Mouse (Mus musculus) frontal cortex, adult 2 months (tissue): ENCODE measurements around the gene Crtc1. TPM values are rescaled to one million over a fixed set of nuclear protein-coding genes. Genes with fewer than 3 reads are reported as not detected.

Experiments used
- DNase-seq, 2 experiments: peaks; one replicate each; pipeline ENCODE4 v3.0.0; 2022; ENCODE audit warnings: low spot score in 1 of 2; ENCODE audit errors: extremely low spot score in 1 of 2
- polyA plus RNA-seq: library from polyadenylated mRNA; depleted of rRNA; stranded (reverse); fragments of >200 nt; gene quantifications from 2 replicates; pipeline ENCODE4 v1.2.3, GENCODE M21; 2012; rRNA removed

The Crtc1 gene
- 103 and 110 TPM in 2 replicates for polyA plus RNA-seq

DNA sequence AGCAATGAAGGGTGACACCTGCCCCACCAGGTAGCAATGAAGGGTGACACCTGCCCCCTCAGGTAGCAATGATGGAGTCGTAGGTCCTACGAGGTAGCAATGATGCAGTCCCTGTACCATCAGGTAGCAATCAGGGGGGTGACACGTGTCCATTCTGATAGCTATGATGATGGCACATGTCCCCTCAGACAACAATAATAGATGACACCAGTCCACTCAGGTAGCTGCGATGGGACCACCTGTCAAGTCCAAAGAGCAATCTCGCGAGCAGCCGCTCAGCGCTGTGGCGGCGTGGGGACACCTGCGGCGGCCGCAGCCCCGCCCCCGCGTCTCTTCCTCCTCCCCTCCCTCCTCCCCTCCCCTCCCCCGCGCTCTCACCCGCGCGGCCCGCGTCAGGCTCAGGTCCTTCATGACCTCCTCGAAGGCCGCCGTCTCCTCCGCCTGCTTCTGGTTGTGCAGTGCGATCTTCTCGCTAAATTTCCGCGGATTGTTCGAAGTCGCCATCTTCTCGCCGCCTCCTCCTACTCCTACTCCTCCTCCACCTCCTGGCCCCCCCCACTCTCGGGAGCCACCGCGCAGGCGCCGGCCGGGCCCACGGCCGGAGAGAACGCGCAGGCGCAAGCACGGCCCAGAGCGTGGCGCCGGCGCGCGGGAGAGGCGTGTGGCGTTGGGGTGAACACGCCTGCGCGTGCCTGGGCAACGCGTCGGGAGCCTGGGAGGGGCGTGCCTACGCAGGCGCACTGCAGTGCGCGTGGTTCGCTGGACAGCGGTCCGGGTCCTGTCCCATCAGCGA, at the start of gene Crtc1:
TSS of gene Crtc1 (minus strand) at position 525 of the 793 bp plus-strand sequence.
- peak; percentile 88 to 96 for DNase-seq

DNA sequence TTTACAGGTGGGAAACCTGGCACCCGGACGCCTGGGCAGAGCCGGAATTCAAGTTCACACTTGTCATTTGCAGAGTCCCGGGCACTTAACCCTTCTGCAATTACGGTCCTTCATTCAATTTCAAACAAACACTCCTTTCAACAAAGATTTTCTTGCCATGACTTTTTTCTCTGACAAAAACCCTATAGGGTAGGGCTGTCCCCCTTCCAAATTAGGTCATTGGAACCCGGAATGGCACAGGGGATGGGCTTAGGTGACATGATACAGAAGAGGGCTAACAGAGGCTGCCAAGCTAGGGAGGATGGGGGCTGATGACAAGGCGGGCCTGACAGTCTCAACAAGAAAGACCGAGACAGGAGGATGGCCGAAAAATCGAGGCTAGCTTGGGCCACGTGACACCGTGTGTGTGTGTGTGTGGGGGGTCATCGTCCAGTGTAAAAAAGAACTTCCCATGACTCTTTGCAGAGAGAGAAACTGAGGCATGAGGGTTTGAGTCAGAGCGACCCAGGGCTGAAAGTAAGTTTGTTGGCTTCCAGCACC, 49.6 kb upstream of the Crtc1 start:
- no peak for DNase-seq

DNA sequence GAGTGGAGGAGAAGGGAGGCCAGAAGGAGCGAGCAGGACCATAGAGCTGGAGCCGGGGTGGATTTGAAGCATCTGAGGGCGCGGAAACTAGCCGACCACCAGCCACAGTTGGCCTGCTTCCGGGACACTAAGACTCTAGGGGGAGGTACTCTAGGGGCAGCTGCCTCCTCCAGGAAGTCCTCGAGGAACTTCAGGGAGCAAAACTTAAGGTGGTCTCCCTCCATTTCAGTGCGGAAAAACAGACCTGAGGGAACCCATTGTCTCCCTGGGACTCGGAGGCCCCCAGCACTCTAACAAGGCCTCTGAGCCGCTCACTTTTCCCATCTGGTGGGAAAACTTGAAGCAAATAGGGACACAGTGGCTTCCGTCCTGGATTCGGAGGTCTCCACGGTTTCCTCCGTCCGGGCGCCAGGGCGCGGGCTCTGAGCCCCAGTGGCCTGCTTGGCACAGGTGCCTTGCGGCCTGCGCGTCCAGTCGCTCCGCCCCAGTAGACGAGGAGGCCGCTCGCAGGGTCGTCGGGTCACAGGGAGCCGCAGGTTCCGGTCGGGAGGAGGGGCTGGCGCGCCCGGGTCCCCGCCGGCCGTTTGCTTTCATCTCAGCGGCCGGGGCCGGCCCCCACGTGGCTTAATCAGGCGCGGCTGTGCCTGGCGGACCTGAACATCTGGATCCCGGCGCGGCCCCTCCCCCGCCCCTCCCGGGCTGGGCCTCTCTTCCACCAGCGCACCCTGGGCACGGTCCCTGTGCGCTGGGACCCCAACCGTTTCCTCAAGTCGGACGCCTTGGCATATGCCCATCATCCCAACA, 48.8 kb upstream of the Crtc1 start:
- no peak for DNase-seq

DNA sequence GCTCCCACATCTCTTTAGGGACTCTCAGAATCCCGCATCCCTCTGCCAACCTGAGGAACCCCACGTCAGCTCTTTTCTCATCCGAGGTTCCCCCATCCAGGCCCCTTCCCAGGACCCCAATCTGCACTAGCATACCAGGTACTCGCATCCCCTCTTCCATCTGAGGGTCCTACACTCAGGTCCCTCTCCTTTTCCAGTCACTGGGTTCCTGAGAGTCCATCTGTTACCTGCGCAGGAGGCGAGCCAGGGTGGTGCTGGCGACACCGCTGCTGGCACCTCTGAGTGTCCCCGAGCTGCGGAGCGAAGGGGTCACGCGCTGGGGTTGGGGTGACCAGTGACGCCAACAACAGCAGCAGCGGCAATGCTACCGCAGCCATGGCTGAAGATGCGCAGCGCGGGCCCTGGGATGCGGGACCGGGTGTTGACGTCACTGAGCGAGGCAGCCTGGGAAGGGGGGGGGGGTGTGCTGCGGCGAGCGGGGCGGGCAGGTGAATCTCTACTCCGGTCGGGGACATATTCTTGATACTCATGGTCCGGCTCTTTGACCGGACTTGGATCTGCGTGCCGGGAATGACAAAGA, 47.7 kb upstream of the Crtc1 start, which contains the start of gene Tmem59l:
TSS of gene Tmem59l (minus strand) at position 418 of the 580 bp plus-strand sequence.
- DNase-seq: peak in 1 of 2 experiments; percentile 70

DNA sequence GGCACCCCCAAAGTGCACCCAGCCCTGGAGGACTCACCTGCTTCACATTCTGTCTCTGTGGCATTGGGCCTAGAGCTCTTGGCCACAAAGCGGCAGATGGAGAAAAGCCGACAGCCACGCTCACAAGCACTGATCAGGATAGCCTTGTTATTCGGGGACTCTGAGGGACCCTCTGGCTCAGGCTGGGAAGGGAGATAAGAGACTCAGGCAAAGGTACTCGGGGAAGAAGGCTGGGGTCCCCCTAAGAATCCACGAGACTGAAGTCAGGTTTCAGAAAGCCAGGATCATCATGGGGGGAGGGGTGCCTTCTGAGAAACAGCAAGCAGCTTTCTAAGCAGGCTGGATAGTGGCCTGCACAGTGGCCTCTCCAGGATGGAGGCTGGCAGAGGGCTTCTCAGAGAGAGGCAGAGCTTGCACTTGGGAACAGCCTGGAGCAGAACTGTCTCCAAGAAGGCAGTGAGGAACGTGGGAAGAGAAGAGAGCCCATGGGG, 46.9 kb upstream of the Crtc1 start:
- no peak for DNase-seq

DNA sequence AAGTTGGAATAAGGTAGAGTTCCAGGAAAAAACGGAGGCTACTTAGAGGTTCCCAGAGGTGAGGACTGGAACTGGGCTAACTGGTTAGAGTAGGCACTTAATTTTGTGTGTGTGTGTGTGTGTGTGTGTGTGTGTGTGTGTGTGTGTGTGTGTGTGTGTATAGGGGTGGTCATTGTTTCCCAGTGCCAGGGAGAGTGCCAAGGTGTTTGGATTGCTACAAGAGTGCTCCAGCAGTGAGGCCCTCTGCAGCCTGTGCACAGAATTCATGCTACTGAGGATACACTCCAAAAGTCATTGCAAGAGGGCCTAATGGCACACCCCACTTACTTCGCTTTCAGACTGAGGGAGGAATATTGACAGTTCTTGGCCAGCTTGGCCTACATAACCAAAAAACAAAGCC, 43.6 kb upstream of the Crtc1 start:
- no peak for DNase-seq

DNA sequence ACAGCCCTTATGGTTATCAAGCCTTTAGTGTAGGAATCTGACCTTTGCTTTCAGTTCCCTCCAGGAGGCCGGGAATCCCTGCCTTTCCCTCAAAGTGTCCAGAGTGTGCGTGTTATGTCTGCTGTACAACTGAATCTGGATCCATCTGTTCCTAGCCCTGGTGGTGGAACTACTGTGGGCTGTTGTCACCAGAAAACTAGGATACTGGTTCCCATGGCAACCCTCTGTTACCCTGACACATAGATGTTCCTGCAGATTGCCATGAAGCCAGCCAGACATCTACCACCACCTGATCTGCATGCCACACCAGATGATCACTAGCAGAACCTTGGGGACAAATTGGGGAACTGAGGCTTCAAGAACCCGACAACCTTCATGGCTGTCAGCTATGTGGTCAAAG, 42.5 kb upstream of the Crtc1 start:
- peak; percentile 78 to 83 for DNase-seq

DNA sequence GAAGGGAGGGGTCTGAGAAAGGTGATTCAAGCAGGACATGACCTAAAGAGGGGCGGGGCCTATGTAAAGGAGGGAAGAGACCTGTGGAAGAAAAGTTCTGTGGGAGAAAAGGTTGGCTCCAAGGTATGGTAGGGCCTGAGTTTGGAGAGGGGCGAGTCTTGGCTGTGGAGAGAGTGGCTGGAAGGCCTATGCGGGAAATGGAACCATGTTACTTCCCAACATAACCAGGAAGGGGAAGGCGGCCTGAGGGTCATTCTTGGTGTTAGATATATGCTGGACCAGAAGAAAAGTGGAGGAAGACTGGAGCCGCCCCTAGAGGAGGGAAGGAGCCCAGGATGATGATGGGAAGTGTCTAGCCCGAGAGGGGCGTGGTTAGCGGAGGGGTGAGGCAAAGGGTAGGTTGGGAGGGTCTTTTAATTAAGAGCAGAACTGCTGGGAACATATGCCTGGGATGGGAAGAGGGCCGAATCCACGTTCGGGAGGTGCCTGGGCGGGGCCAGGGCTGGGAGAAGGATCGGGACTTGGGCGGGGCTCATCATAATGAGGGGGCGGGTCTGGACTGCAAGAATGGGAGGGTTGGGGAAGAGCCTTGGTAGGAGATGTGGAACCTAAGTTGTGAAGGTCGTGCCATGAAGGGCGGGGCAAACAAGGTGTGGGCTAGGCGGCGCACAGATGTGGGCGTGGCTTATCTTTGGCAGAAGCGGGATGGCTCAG, 38.0 kb upstream of the Crtc1 start:
- no peak for DNase-seq

DNA sequence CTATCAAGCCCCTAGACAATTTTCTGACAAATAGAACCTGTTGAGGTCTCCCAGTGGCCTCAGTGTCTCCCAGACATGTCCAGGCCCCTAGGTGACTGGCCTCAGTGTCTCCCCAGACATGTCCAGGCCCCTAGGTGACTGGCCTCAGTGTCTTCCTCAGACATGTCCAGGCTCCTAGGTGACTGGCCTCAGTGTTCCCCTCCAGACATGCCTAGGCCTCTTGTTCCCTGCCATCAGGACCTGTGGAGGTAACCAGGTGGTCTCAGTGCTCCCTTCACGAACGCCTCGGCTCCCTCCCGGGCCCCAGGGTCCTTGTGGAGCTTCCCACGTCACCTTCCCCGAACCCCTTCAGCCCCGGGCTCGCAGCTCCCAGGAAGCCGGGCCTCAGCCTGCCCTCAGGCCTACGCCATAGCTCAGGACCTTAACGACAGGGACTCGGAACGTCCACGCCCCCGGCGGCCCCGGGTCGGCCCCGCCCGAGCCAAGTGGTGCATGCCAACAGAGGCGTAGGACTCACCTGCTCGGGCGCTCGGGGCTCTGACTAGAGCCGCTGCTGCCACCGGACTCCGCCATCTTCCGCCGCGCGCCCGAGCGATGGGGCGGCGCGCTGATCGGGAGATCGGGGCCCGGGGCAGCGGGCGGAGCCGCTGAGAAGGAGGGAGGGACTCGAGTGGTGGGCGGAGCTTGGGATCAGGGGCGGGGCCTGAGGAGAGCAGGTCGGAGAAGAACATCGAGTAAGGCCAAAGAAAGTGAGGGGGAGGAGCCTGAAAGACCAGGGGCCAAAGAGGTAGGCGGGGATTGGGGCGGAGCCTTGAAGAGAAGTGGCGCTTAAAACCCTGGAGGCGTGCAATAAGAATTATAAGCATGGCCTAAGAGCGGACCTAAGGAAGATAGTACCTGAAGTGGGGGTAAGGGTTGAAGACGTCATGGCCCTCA, 37.2 kb upstream of the Crtc1 start, which contains the start of gene Klhl26:
TSS of gene Klhl26 (minus strand) at position 636 of the 936 bp plus-strand sequence.
- peak; percentile 80 to 90 for DNase-seq

DNA sequence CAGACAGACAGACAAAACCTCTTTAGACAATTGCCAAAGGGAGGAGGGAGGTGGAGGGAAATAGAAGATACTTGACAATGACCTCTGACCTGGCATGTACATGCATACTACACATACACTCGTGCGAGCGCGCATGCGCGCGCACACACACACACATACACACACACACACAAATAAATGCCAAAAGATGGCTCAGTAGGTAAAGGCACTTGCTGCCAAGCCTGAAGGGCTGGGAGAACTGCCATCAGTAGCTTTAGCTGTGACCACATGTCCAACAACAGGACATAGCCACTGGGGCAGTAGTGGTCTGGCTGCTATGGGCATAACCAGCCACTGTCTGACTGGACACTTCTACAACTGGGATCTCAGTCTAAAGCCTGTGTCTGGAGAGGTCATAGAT, 32.5 kb upstream of the Crtc1 start:
- no peak for DNase-seq

DNA sequence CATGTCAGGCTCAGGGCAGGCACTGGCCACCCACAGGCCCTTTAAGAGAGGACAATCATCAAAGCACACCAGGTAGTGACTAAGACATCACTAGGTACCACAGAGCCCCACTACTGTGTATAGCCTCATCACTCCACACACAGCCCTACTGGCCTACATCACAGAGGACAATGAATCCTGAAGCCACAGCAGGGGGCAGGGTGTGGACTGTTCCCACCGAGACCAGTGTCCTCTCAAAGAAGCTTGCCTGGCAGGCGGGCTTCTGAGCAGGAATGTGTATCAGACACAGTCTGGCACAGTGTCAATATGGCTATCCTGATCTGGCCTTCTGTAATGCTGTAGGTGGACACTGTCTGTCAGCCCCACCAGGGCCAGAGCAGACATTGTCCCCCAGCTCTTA, 30.6 kb upstream of the Crtc1 start:
- no peak for DNase-seq

DNA sequence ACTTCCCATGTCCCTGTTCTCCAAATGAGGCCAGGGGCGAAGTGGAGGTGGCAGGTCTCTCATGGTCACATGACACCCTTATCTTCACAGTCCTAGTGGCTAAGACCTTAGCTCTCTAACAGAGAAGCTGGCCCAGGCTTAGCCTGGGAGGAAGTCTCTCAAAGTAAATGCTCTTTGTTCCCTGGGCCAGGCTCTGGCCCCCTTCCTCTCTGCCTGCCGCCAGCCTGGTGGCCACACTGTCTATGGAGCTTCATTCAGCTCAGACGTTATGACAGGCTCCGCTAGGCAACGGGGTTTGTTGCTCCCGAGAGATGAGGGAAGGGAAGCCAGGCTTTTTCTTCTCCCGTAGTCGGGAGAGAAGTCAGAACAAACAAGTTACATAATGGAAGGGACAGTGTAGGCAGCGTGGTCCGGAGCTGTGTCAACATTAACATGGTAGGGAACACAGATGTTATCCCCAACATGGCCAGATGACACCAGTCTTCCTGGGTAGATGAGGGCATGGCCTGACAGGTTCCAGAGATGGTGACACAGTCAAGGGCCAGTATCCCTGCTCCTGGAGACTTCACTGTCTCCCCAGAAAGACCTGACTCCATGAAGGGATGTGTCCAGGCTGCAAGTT, 30.0 kb upstream of the Crtc1 start:
- no peak for DNase-seq

DNA sequence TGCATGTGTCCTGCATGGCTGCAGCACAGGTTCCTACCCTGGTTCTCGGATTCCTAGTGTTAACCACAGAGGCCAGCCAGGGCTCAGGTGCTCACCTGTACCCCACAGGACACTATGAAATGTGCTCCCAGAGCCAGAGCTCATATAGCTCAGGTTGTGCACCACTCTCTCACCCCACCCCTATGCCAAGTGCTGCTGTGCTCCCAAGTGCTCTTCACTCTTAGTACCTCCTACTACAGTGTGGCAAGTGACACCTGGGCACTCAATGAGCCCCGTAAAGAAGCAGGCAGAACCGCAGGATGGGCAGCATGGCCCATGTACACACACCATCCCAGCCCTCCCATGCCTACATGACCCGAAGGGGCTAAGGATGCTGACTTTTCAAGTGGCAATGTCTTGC, 29.4 kb upstream of the Crtc1 start:
- no peak for DNase-seq

DNA sequence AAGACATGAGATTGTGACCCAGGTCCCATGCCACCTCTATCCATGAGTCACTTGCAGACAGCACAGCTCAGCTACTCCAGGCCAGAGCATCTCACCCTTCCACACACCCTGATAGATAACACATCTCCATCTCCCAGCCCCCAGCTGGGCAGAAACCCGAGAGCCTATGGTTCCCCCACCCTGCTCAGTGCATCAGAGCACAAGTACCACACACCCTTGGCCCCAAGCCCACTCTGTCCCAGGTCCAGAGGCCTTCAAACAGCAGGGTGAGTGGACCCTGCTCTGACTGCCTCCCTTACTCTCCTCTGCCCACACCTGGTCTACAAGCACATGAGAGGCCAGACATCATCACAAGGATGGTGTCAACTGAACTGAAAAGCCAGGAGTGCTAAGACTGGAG, 28.5 kb upstream of the Crtc1 start:
- DNase-seq: no peak

DNA sequence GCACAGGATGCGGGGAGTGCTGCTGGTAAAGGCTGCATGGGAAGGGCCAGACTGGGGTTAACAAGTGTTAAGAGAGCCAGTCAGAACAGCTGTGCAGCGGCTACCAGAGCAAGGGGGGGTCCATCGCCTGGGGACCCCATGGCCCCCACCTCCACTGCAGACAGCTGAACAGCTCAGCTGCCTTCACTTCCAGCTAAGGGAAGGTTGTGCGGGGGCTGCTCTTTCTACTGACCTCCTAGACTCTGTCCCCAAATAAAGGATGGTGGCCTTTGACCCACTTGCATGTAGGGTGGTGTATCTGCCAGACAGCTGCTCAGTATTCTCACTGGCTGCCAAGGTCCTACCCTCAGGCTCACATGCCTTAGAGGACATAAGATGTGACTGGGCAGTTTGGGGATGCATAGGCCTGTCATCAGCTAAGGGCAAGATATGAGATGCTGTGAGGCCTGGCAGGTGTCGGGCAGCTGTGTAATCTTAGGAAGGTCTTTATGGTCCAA, 27.9 kb upstream of the Crtc1 start:
- no peak for DNase-seq

DNA sequence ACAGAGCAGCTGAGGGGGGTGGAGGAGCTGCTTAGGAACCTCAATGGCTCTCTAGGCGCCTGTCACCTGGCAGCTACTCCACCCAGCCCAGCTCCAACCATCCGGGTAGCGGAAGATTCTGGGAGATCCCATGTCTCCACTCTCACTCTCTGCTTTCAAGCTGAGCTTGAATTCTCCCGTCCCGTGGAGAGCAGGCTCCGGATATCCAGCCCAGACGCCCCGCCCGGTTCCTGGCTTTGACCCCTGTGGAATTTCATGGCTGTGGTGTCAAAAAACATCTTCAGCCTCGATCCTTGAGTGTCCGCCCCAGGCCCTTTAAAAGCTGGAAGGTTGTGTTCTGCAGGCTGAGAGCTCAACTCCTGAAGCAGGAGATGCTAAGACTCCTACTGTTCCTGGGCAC, 27.4 kb upstream of the Crtc1 start:
- DNase-seq: no peak

DNA sequence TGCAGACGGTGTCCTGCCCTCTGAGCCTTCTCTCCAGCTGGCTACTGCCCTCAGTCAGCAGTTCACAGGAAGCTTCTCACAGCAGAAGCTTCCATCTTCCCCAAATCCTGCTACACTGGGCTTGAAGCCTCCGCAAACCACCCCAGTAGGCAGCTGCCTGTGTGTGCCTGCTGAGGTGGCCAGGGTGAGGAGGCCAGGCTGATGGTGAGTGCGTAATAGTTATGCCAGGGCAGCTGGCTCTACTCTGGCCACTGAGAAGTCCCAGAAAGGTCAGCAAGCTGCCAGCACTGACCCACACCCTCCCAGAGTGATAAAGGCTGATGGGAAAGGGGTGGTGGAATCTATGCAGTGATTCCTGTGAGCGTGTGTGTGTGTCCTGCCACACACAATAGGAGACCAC, 26.9 kb upstream of the Crtc1 start:
- no peak for DNase-seq

DNA sequence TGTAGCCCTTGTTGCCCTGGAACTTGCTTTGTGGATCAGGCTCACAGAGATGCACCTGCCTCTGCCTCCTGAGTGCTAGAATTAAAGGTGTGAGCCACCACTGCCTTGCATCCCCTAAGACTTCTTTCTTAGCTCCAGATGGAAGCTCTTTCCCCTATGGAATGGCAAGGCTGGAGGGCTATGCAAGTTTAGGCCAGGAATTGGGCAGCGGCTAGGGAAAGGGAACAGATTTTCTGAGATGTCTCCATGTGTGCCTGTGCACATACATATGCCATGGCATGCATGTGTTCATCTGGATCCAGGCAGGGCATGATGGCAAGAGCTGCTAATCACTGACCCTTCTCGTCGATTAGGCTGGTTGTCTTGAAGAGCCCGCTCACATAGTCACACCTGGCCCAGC, 26.3 kb upstream of the Crtc1 start:
- no peak for DNase-seq

DNA sequence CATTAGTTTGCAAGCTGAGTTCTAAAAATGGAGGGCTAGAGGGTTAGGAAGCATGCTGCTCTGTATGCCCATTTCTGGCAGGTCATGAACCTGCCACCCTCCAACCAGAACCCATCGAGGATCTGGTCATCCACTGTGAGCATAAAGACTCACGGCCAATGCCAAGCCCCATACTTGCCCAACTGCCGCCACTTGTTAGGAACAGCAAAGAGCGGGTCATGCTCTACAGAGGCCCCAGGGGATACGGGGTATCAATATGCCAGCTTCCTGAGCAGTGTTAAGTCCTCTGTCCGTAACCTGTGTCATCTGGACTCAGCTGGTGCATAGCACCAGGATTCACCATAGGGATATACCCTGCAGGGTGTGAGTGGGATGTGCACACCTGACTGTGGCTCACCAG, 24.8 kb upstream of the Crtc1 start:
- no peak for DNase-seq
